Mouse (Mus musculus) layer of hippocampus, postnatal 14 days (tissue): Measurements from ENCODE around the gene Tmbim6. TPM values are rescaled to one million over a fixed set of nuclear protein-coding genes. Genes with fewer than 3 reads are reported as not detected.
A peak's percentile ranks its signal among the peaks of the same experiment; 100 is the strongest.

Experiments
- DNase-seq, 2 experiments: peaks; one replicate each; pipeline ENCODE4 v3.0.0; 2021 to 2022; ENCODE audit warnings: low spot score in 2 of 2, mixed read lengths in 1 of 2
- total RNA-seq, 2 experiments: library from RNA; stranded (reverse); gene quantifications; 2 replicates each; pipeline ENCODE4 v1.2.3; 2021

Gene Tmbim6
- total RNA-seq, 2 experiments from 2014 or later = 357 to 369 TPM

DNA sequence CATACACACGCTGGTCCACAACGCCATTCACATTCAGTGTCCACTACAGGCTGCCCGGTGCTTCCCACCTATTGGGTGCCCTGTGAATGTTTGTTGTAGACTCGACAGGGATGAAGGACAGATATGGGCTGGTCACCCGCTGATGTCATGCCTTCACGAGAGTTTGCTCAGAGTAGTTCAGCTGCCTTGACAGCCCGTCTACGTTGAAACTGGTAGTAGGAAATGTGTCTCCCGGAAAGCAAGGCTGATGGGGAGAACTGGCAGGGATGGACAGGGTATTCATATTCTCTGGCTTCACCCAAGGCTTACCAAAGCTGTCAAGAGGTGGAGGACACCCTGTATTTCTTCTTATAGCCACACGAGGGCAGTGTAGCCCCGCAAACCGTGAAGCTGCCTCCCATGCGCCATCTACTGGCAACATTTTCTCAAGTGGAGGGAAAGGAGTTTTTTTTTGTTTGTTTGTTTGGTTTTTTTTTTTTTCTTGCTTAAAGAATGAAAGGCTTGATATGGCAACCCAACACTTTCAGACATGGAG is 23.7 kb downstream of the Tmbim6 start:
- peak; percentile 83 to 89 for DNase-seq

DNA sequence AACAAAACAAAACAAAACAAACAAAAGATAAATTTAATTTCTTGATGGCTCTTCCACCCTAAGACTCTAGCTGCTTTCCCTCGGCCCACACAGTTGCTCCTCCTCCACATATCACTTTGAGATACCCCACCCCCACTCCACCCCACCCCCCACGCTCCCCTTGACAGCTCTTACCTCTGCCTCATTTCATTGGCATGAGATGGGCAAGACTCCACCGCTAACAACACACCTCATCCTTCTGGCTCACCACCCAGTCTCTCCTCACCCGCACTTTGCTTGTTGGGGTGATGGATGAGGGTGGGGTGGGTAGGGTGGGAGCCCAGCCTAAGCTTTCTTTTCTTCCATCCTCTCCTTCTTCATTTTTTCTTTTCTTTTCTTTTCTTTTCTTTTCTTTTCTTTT is 24.3 kb downstream of the Tmbim6 start:
- DNase-seq = no peak

GRCm38 (mm10) chr15:99417692-99418271 is 25.1 kb downstream of the Tmbim6 start:
- DNase-seq = no peak

DNA sequence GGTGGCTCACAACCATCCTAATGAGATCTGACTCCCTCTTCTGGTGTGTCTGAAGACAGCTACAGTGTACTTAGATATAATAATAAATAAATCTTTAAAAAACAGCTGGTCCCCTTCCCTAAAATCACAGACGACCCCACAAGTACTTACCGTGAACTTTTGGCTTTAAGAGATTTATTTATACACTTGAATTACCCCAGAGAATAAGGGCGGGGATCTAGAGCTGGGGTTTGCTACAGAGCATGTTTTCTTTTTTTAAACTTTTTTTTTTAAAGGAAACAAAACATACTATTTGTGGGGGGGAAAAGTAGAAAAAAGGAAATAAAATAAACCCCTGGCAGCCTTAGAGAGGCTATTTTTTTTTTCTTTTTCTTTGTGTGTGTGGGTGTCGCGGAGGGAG is 27.4 kb downstream of the Tmbim6 start:
- no peak for DNase-seq

GRCm38 (mm10) chr15:99420521-99421014 is 27.9 kb downstream of the Tmbim6 start:
- DNase-seq = peak; percentile 42

GRCm38 (mm10) chr15:99421152-99421551 is 28.5 kb downstream of the Tmbim6 start:
- DNase-seq = no peak

DNA sequence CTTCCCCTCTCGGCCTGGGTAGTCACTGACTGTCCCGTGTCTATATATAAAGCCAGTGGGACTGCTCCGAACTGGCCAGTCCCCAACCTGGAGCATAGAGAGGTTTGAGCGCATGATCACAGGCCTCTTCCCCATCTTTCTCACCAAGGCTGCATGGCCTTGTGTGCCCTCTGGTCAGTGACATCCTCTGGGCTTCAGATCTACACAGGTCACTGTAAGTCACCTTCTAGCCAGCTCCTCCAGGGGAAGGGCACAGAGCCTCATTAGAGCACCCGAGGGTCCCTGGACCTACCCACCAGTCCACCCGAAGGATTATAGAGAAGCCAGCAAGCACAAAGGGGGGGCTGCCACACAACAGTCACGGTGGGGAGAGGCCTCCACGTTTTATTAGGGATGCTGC is 29.0 kb downstream of the Tmbim6 start:
- no peak for DNase-seq

DNA sequence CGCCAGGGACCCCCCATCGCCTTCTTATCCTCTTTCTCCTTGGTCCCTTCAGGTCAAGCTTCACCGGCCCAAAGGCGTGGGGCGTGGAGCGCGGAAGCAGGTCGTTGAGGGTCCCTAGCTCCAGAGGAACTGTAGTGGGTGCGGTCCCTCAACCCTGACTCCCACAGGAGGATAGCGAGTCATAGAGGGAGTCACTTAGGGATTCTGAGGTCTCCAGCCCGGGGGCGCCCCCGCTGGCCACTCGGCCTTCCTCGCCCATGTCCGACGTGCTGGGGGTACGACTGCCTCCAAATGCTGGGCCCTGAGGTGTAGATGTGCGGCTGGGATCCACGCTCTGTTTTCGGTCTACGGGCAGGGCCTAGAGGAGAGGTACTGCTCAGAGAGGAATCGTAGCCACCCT is 29.9 kb downstream of the Tmbim6 start:
- no peak for DNase-seq

DNA sequence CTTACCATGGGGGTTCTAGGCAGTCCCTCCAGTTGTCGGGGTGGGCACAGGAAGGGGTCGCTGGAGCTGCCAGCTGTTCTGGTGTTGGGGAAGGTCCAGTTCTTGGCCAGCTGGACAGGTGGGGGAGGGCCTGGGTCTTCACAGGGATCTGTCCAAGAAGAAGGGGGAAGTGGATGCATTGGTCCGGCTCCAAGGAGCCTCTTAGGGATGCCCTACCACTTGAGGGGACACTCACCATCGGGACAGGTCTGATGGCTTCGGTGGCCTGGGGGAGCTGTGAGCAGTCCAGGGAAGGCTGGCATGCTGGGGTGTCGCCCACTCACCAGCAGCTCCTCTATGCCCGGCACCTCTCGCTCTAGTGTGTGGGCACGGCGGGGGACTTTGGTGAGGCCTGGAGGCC is 30.4 kb downstream of the Tmbim6 start:
- DNase-seq = no peak

DNA sequence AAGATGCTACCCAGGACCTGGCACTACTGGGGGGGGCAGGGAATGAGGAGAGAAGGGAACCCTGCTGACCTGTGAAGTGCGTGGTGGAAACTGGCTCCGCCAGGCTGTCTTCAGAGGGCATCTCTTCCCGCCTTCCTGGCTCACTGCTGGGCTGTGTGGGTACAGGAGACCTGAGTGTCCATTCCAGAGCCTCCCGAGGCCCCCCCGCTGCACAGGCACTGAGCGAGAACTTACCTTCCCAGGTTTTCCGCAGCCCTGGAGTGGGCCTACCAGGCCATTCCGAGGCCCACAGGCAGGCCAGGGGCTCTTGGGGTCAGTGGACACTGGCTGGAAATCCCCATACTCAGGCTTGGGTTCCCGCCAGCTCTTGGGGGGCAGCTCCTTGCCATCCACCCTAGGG is 31.2 kb downstream of the Tmbim6 start:
- DNase-seq = no peak

- no peak for DNase-seq
These were observed 37.7 kb downstream of the Tmbim6 start for GRCm38 (mm10) chr15:99430394-99430793.

GRCm38 (mm10) chr15:99431063-99431462 is 38.4 kb downstream of the Tmbim6 start:
- DNase-seq = no peak

GRCm38 (mm10) chr15:99431504-99431903 is 38.8 kb downstream of the Tmbim6 start:
- DNase-seq = no peak

DNA sequence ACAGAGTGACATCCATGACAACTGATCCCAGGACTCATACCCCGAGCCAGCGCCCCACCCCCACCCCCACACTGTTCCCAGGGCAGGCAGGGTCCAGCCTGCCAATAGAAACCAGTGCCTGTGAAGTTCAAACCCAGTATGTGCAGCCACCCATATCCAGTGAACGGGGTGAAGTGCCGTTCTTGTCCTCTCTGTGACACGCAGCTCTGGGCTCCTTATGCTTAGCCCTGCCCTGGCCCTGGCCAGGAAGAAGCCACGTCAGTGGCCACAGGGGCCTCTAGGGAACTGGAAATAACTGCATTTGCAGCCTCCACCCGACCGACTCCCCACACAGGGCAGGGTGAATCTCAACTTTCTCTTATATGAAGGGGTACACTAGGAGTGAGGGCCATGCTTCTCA is 39.3 kb downstream of the Tmbim6 start:
- no peak for DNase-seq

- no peak for DNase-seq
These were observed 40.5 kb downstream of the Tmbim6 start for GRCm38 (mm10) chr15:99433081-99433718.

- no peak for DNase-seq
These were observed 41.2 kb downstream of the Tmbim6 start for GRCm38 (mm10) chr15:99433913-99434312.

DNA sequence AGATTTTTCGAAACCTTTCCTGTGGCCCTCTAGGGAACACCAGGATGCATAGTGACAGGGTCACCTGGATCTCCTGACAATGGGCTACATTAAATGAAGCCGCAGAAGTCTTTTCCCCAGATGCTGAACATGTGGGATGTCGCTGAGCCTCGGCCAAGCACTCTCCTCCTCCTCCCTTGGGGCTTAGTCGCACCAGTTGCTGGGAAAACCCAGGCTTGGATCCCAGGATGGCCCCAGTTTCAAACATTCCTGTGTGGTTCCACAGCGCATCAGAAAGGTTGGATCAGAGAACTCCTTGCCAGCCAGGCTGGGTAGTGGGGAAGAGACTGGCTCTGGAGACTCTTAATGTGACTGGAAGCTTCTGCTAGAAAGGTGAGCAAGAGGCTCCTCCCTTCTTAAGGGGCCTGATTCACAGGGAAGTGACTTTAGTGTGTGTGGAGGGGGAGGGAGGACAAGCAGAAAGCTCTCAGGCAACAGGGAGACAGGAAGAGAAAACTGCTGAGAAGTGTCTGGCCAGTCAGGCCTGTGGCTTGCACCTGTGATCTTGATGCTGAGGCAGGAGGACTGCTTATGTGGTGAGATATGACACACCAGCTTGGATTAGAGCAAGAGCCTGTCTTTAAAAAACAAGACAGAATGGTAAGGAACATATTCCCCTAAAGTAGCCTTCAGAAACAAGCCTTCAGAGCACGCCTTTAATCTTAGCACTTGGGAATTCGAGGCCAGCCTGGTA is 46.5 kb downstream of the Tmbim6 start:
- DNase-seq = no peak

- peak; percentile 25 to 43 for DNase-seq
These were observed 47.6 kb downstream of the Tmbim6 start for GRCm38 (mm10) chr15:99440112-99440815.

DNA sequence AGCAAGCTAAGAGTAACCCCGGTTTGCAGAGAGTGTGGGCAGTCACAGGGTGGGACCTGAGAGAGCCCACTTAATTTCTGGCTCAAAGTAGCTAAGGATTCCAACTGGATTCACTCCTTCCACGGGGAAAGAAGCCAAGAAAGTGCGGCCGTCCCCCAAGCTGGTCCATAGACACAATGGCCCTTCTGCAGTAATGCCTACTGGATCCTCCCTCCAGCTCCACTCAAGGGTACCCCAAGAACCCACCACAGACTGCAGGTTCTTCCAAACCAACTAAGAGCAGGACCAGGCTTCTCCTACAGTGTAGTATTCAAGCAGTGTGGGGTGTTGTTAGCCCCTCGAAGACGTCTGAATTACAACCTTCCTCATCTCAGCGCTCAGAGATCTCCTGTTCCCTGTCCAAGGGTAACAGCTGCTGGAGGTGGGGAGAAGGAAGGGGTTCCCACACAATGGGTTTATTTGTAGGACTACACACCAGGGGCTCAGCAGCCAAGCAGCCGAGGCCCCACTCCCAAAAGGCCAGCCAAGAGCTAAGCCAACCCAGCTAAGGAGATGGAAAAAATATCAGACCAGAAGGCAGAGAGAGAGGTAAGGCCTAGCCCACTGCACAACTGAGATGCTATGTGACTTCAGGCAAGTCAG is 48.3 kb downstream of the Tmbim6 start:
- no peak for DNase-seq

DNA sequence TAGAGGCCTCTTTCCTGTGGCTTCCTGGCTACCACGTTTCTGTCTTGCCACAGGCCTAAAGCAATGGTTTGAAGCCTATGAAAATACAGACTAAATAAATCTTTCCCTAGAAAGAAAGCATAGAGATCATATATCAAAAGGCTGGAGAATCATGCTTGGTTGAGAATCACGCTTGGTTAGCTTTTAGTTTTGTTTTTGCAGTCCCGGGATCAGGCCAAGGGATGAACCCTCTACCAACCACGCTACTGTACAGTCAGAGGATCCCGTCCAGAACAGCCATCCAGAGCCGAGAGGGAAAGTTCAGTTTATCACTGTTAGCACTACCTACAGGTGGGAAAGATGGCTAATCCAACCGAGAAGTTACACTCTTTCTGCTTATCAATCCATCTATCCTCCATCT is 49.7 kb downstream of the Tmbim6 start:
- no peak for DNase-seq

DNA sequence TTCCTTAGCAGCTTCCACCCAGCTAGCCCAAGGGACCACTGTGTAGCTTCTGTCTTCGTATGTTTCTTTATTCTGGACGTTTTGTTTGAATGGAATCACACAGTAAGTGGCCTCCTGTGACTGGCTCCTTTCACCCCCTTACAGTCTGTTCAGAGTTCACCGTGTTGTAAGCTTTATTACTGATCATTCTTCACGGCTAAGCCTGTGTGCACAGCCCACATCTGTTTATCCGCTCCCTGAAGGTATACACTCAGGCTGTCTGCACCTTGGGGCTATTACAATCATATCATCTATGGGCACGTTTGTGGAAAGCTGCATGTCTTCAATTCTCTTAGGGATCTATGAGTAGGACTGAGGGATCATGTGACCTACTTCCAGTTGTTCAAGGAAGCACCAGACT is 52.9 kb downstream of the Tmbim6 start:
- no peak for DNase-seq
